Mouse (Mus musculus) embryo, embryonic 9.5 days (tissue): ENCODE results near the gene Shld1.

Source experiments
- DNase-seq: peaks from one replicate; pipeline ENCODE4 v3.0.0-alpha.2; 2017; ENCODE audit errors: extremely low spot score

Shld1 gene

GRCm38 (mm10) chr2:132692320-132692719 lies 5.6 kb downstream of the Shld1 start:
- no peak for DNase-seq

- DNase-seq: no peak
Measured at GRCm38 (mm10) chr2:132693980-132694379, 7.2 kb downstream of the Shld1 start.

- DNase-seq: no peak
Measured at GRCm38 (mm10) chr2:132695358-132696093, 8.8 kb downstream of the Shld1 start.

- DNase-seq: no peak
Measured at GRCm38 (mm10) chr2:132696519-132696918, 9.8 kb downstream of the Shld1 start.

- DNase-seq: no peak
Measured at GRCm38 (mm10) chr2:132697256-132697655, 10.5 kb downstream of the Shld1 start.

- no peak for DNase-seq
Measured at GRCm38 (mm10) chr2:132697695-132698094, 11.0 kb downstream of the Shld1 start.

GRCm38 (mm10) chr2:132698420-132698819 lies 11.7 kb downstream of the Shld1 start:
- no peak for DNase-seq

- DNase-seq: no peak
Measured at GRCm38 (mm10) chr2:132700921-132701320, 14.2 kb downstream of the Shld1 start.

- DNase-seq: peak; percentile 46
Measured at GRCm38 (mm10) chr2:132701451-132701886, 14.7 kb downstream of the Shld1 start.

GRCm38 (mm10) chr2:132705251-132705992 lies 18.7 kb downstream of the Shld1 start:
- DNase-seq: no peak

- DNase-seq: no peak
Measured at GRCm38 (mm10) chr2:132706309-132706708, 19.6 kb downstream of the Shld1 start.

GRCm38 (mm10) chr2:132710488-132710887 lies 23.8 kb downstream of the Shld1 start:
- no peak for DNase-seq

GRCm38 (mm10) chr2:132712061-132712460 lies 25.3 kb downstream of the Shld1 start:
- no peak for DNase-seq

- DNase-seq: no peak
Measured at GRCm38 (mm10) chr2:132714522-132714921, 27.8 kb downstream of the Shld1 start.

GRCm38 (mm10) chr2:132714946-132715345 lies 28.2 kb downstream of the Shld1 start:
- DNase-seq: no peak

- no peak for DNase-seq
Measured at GRCm38 (mm10) chr2:132715421-132716070, 28.8 kb downstream of the Shld1 start.

- DNase-seq: peak; percentile 41
Measured at GRCm38 (mm10) chr2:132716154-132716553, 29.4 kb downstream of the Shld1 start.

GRCm38 (mm10) chr2:132716901-132717536 lies 30.3 kb downstream of the Shld1 start:
- no peak for DNase-seq

- DNase-seq: no peak
Measured at GRCm38 (mm10) chr2:132717537-132717912, 30.8 kb downstream of the Shld1 start.

- DNase-seq: no peak
Measured at GRCm38 (mm10) chr2:132720921-132721566, 34.3 kb downstream of the Shld1 start.

- DNase-seq: no peak
Measured at GRCm38 (mm10) chr2:132721844-132722243, 35.1 kb downstream of the Shld1 start.
